Mouse (Mus musculus): ENCODE measurements around the gene Gm20388.

Gm20388 gene

GRCm38 (mm10) chr8:120322956-120323448 lies 412.4 kb downstream of the Gm20388 start:
- intact Hi-C loops (cut with DNase I): no loop called here

GRCm38 (mm10) chr8:120324555-120324954 lies 413.9 kb downstream of the Gm20388 start:
- intact Hi-C loops (cut with DNase I): no loop called here

- intact Hi-C loops (cut with DNase I): loop anchor here (5.0 kb wide), 1 partner anchor 42 kb away; no protein-coding TSS in a partner anchor
These were observed 414.6 kb downstream of the Gm20388 start for GRCm38 (mm10) chr8:120325172-120325767.

- intact Hi-C loops (cut with DNase I): loop anchor here (5.0 kb wide), 1 partner anchor 40 kb away; no protein-coding TSS in a partner anchor
These were observed 416.5 kb downstream of the Gm20388 start for GRCm38 (mm10) chr8:120327131-120327554.

GRCm38 (mm10) chr8:120328361-120329022 lies 417.9 kb downstream of the Gm20388 start:
- intact Hi-C loops (cut with DNase I): loop anchor here (5.0 kb wide), 1 partner anchor 39 kb away; no protein-coding TSS in a partner anchor

DNA sequence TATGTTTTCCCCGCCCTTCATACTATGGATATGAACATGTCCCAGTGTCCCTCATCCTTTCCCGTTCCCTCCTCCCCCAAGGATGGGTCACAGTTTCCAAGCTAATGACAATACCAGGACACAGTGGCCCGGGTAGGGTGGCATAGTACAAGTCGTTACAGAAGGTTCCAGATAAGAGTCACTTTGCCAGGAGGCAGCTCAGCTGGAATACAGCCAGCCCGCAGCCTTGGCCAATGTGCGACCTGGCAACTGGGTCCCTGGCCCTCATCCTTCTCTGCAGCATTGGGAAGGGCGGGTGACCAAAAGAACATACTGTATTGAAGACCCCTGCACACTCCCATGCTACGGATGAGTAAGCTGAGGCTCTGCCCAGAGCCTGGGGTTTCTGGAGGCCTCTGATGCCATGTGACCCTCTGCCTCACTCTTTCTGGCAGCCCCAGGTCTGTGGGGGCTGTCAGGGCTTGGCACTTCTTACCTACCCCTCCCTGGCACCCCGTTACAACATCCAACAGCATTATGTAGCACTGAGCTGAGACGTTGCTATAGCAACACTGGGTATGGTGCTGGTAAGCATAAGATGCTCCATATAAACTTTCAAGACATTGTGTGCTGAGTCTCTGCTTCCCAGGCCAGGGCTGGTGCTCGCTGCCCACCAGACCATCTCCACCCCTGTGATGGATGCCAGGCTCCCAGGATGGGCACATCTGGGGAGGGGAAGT lies 418.5 kb downstream of the Gm20388 start:
- intact Hi-C loops (cut with DNase I): loop anchor here (5.0 kb wide), 1 partner anchor 38 kb away; no protein-coding TSS in a partner anchor

DNA sequence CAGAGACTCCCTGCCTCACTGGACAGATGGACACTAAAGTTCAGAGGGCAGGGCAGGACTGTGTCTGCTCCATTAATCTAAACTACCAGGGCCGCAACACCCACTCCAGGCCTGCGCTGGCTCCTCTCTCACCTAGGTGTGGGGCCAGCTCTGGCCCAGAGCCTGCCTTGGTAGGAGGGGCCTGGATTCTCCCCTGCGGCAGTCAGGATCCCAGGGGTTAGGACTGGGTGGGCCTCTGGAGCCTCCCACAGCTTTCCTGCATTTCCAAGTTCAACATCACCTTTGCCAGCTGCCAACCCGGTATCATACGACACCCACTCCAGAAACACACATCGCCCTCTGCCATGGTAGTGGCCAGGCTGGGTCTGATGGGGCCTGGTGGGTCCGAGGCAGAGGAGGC lies 420.4 kb downstream of the Gm20388 start:
- intact Hi-C loops (cut with DNase I): loop anchor here (5.0 kb wide), 1 partner anchor 206 kb away; no protein-coding TSS in a partner anchor

DNA sequence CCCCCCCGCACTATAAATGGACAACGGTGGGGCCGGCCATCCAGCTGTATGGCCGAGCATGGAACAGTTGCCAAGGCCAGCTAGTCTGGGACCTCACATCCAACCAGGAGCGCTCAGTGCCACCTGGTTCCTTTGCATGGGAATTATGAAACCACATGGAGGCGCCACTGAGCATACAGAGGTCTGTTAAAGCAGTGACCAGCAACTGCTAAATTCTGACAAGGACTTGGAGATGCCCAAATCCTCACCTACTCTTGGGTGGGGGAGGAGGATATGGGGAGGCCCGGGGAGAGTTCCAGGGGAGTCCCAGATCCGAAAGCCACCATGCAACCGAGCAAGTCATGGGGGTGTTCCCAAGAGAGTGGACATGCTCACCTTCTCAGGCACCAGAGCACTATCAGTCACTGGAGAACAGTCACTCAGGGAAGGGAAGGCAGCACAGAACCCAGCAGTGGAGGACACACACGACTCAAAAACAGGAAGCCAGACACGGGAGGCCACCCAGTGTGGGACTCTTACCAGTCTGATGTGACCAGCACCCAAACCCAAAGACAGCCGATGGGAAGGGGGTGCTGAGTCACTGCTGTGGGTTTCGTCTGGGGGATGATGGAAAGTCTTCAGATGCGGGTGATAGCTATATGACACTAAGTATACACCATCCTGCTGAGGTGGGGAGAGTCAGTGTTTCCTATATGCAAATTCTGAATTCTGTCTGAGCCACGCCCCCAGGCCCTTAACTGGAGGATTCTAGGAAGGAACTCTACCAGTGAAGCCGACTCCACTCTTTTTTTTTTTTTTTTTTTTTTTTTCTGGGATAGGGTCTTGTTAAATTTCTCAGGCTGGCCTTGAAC lies 422.0 kb downstream of the Gm20388 start:
- intact Hi-C loops (cut with DNase I): loop anchor here (5.0 kb wide), 1 partner anchor 205 kb away; no protein-coding TSS in a partner anchor

DNA sequence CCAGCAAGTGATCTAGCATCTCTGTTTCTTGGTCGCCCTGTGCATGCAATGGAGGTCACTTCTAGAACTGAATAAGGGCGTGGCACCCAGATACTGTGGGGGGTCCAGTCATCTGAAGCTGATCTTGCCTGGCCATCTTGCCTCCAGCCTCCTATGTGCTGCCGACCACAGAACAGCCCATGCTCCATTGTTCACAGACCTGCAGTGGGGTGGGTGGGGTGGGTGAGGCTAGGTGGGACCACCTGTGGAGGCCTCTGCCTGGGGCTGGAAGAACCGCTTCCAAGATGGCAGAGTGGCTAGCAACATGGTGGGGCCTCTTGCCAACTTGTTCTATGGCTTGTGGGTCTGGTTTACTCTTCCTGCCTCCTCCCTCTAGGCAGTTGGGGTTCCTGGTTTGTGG lies 423.0 kb downstream of the Gm20388 start:
- intact Hi-C loops (cut with DNase I): loop anchor here (5.0 kb wide), 1 partner anchor 204 kb away; no protein-coding TSS in a partner anchor

GRCm38 (mm10) chr8:120334261-120334660 lies 423.6 kb downstream of the Gm20388 start:
- intact Hi-C loops (cut with DNase I): loop anchor here (5.0 kb wide), 1 partner anchor 203 kb away; no protein-coding TSS in a partner anchor

- intact Hi-C loops (cut with DNase I): loop anchor here (5.0 kb wide), 1 partner anchor 202 kb away; no protein-coding TSS in a partner anchor
These were observed 424.2 kb downstream of the Gm20388 start for GRCm38 (mm10) chr8:120334878-120335261.

- intact Hi-C loops (cut with DNase I): no loop called here
These were observed 424.8 kb downstream of the Gm20388 start for GRCm38 (mm10) chr8:120335262-120336086.

DNA sequence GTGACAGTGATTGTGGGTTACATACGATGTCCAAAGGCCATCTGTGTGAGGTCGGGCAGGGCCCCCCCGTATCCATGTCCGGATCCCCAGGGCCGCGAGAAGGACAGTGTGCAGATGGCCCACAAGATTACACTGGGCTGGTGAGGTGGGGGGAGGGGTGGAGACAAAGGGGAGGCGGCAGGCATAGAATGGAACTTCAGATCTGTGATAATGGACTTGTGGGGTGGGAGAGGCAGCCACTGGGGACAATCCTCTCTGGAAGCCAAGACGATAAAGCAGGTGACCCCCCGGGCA lies 425.4 kb downstream of the Gm20388 start:
- intact Hi-C loops (cut with DNase I): no loop called here

- intact Hi-C loops (cut with DNase I): no loop called here
These were observed 426.4 kb downstream of the Gm20388 start for GRCm38 (mm10) chr8:120336909-120337555.

- intact Hi-C loops (cut with DNase I): no loop called here
These were observed 427.0 kb downstream of the Gm20388 start for GRCm38 (mm10) chr8:120337627-120338026.

GRCm38 (mm10) chr8:120338678-120339077 lies 428.0 kb downstream of the Gm20388 start:
- intact Hi-C loops (cut with DNase I): no loop called here

- intact Hi-C loops (cut with DNase I): no loop called here
These were observed 429.1 kb downstream of the Gm20388 start for GRCm38 (mm10) chr8:120339743-120340142.

DNA sequence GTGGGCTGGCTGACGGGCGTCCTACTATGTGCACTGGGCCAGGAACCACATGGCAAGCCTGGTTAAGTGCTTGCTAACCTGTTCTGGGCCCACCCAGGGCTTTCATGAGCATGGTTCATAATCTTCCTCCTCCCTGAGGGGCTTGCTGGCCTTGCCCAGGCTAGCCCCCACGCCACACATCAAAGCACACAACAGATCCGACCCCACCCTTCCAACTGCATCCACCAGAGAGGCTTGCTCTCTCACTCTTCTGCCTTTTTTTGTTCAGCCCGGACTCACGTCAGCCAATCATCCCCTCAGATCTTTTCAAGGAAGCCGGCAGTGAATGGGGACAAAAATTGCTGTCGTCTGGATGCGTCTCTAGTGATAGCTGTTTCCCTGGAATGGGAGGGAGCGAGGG lies 430.5 kb downstream of the Gm20388 start:
- intact Hi-C loops (cut with DNase I): no loop called here

GRCm38 (mm10) chr8:120342847-120343548 lies 432.4 kb downstream of the Gm20388 start:
- intact Hi-C loops (cut with DNase I): no loop called here

Data from adrenal gland (tissue).